Mouse (Mus musculus) lung, embryonic 14.5 days (tissue): Measurements from ENCODE around the gene Lancl3. TPM values are rescaled to one million over a fixed set of nuclear protein-coding genes. Genes with fewer than 3 reads are reported as not detected.

Source experiments
- ATAC-seq: fragments of 200-750 bp; cut with Nextera tagmentation; 2 replicates; pipeline ENCODE4 v1.8.0; 2017; ENCODE audit warnings: mild to moderate bottlenecking, moderate TSS enrichment, moderate library complexity; ENCODE audit not compliant: insufficient read depth
- DNase-seq: peaks from one replicate; pipeline ENCODE4 v3.0.0-alpha.2; 2015
- H3K27ac ChIP-seq: fragments of 300-500 bp; sonication (generic); 2 replicates; pipeline ENCODE4 v1.5.1; 2014; ENCODE audit warnings: low read depth, mild to moderate bottlenecking, moderate library complexity
- H3K27me3 ChIP-seq: fragments of 300-500 bp; sonication (generic); 2 replicates; pipeline ENCODE4 v1.6.1; 2014; ENCODE audit warnings: low read length, control low read depth; ENCODE audit not compliant: insufficient read depth
- H3K36me3 ChIP-seq: fragments of 300-500 bp; sonication (generic); 2 replicates; pipeline ENCODE4 v1.6.1; 2014; ENCODE audit warnings: control low read depth; ENCODE audit not compliant: insufficient read depth
- H3K4me1 ChIP-seq: fragments of 300-500 bp; sonication (generic); 2 replicates; pipeline ENCODE4 v1.6.1; 2014; ENCODE audit warnings: antibody characterized with exemption, control low read depth; ENCODE audit not compliant: insufficient read depth
- H3K4me2 ChIP-seq: fragments of 300-500 bp; sonication (generic); 2 replicates; pipeline ENCODE4 v1.6.1; 2014; ENCODE audit warnings: mild to moderate bottlenecking
- H3K4me3 ChIP-seq: fragments of 300-500 bp; sonication (generic); 2 replicates; pipeline ENCODE4 v1.5.1; 2014; ENCODE audit warnings: low read depth, low read length
- H3K9ac ChIP-seq: fragments of 300-500 bp; sonication (generic); 2 replicates; pipeline ENCODE4 v1.6.1; 2014
- H3K9me3 ChIP-seq: fragments of 300-500 bp; sonication (generic); 2 replicates; pipeline ENCODE4 v1.6.1; 2016; ENCODE audit warnings: low read depth, low read length, control low read depth
- CTCF ChIP-seq: IDR thresholded peaks from 2 replicates; pipeline ENCODE4 v1.5.1; 2016; ENCODE audit warnings: antibody characterized with exemption, low read depth
- WGBS: fragments of 180-500 bp; shearing (Covaris S2); extraction: QIAGEN DNeasy Blood & Tissue Kit; methylation state at CpG from one replicate; pipeline ENCODE4 v1.1.7; 2014; 5-methylcytosine and 5-hydroxymethylcytosine counted together
- polyA plus RNA-seq: library from polyadenylated mRNA; unstranded; fragments of >200 nt; fragmentation: Nextera tagmentation; extraction: Ambion mirVana; gene quantifications from 2 replicates; pipeline ENCODE4 v1.2.1, GENCODE M21; 2014

Lancl3 gene
- 1.1 and 1.4 TPM in 2 replicates for polyA plus RNA-seq

DNA sequence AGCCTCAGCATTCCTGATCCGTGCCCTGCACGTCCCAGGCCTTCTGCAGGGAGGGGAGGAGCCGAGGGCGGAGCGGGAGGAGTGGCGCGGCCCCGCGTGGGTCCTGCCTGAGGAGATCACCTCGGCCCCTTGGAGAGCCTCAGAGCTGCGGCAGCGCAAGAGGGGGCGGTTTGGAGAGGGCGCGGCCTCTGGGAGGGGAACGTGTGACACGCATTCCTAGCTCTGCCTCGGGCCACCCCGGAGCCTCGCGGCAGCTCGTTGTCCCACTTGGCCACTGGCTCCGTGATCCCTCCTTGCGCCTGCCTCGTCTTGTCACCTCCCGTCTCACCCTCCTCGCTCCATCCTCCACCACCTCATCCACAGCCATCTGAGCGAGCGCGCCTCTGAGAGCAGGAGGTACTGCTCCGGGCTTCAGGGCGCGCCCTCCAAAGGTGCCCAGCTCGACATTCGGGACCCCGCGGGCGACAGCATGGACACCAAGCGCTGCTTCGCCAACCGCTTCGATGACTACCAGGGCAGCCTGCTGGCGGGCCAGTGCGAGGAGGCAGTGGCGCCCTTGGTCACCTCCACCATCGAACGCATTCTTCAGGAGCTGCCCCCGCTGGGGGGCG is at the start of gene Lancl3:
Gene Lancl3 (plus strand): TSS at position 142 of the 611 bp plus-strand sequence.
- peak within 1 kb of the TSS; percentile 41 for H3K4me3 ChIP-seq
- peak; percentile 40 for DNase-seq
- WGBS = 9% methylated on average over 35 of the region's 49 CpGs
- no peaks in the 10 kb centered on the region for H3K4me1 ChIP-seq
- no peaks in the 10 kb centered on the region for H3K9me3 ChIP-seq
- peak within 1 kb of the TSS; percentile 20 for H3K9ac ChIP-seq
- TF ChIP-seq CTCF = no peak
- ATAC-seq = peak; percentile 88
- no peaks in the 10 kb centered on the region for H3K27me3 ChIP-seq
- peak within 1 kb of the TSS; percentile 66 for H3K4me2 ChIP-seq
- no peaks in the 10 kb centered on the region for H3K36me3 ChIP-seq
- H3K27ac ChIP-seq = no peak within 1 kb of the TSS

GRCm38 (mm10) chrX:9179011-9179410 is 20.7 kb upstream of the Lancl3 start:
- no peak for ATAC-seq
- WGBS = 57% methylated on average over 2 of the region's 2 CpGs
- Histone ChIP-seq H3K4me2 (no peak overlapping the region), H3K4me1 (no peaks in the 10 kb centered on the region), H3K4me3 (no peak overlapping the region), H3K9ac (no peak overlapping the region), H3K27ac (no peak overlapping the region), H3K9me3 (no peaks in the 10 kb centered on the region), H3K27me3 (no peaks in the 10 kb centered on the region), H3K36me3 (no peaks in the 10 kb centered on the region)
- DNase-seq = no peak
- no peak for TF ChIP-seq CTCF

DNA sequence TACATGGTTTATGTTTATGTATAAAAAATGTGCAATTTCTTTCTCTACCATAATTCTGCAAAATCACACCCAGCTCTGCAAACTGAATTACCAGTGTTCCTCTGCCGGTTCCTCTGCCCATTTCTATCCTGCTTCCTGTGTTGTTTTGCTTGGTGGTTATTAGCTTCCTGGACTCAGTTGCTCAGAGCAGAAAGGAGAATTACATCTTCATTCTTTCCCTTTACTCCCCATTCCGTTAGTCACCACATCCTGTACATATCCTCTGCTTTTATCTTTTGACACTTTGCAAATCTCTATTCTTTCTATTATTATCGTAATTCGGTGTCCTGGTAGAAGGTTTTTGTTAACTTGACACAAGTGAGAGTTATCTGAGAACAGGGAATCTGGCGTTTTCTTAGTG is 18.1 kb upstream of the Lancl3 start:
- no peaks in the 10 kb centered on the region for H3K27me3 ChIP-seq
- no peak for ATAC-seq
- no peaks in the 10 kb centered on the region for H3K4me1 ChIP-seq
- no peak for DNase-seq
- no peak overlapping the region for H3K4me3 ChIP-seq
- no peak overlapping the region for H3K27ac ChIP-seq
- TF ChIP-seq CTCF = no peak
- H3K9ac ChIP-seq = no peak overlapping the region
- no peak overlapping the region for H3K4me2 ChIP-seq
- H3K9me3 ChIP-seq = no peaks in the 10 kb centered on the region
- no peaks in the 10 kb centered on the region for H3K36me3 ChIP-seq
- 72% methylated on average over 5 of the region's 5 CpGs for WGBS

- Histone ChIP-seq H3K36me3 (no peaks in the 10 kb centered on the region), H3K4me1 (no peaks in the 10 kb centered on the region), H3K9ac (peak overlapping the region; percentile 20), H3K9me3 (no peaks in the 10 kb centered on the region), H3K4me2 (peak overlapping the region; percentile 66), H3K27me3 (no peaks in the 10 kb centered on the region), H3K4me3 (peak overlapping the region; percentile 41), H3K27ac (no peak overlapping the region)
- 8% methylated on average over 54 of the region's 72 CpGs for WGBS
- ATAC-seq = peak; percentile 73
- 0 out of 2 replicates have a peak, but pooled peaks have one; percentile 7 for TF ChIP-seq CTCF
- peak; percentile 53 for DNase-seq
Observed at GRCm38 (mm10) chrX:9200380-9200917, 747 bp downstream of the Lancl3 start.

DNA sequence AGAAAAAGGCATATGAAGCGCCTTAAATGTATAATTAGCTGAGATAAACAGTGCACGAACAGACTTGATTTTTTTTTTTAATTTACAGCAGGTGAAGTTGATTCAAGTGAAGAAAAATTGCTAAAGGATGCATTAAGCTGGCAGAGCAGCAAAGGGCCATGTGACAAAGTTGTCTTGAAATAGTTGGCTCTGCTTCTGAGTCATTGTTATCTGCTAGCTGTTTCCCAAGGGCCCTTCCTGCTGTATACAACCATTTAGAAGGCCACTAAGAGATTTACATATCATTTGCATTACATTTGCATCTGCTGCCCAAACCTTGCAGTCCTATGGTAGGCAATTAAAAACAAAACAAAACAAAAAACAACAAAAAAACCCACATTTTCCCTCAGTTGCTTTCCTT is 2.3 kb downstream of the Lancl3 start:
- H3K27me3 ChIP-seq = no peaks in the 10 kb centered on the region
- H3K27ac ChIP-seq = no peak overlapping the region
- no peaks in the 10 kb centered on the region for H3K36me3 ChIP-seq
- no peak overlapping the region for H3K4me3 ChIP-seq
- H3K9me3 ChIP-seq = no peaks in the 10 kb centered on the region
- H3K4me2 ChIP-seq = no peak overlapping the region
- H3K4me1 ChIP-seq = no peaks in the 10 kb centered on the region
- WGBS = 50% methylated on average over 2 of the region's 2 CpGs
- no peak overlapping the region for H3K9ac ChIP-seq
- DNase-seq = peak; percentile 5
- no peak for TF ChIP-seq CTCF
- ATAC-seq = no peak

GRCm38 (mm10) chrX:9202781-9203405 is 3.2 kb downstream of the Lancl3 start:
- H3K9me3 ChIP-seq = no peaks in the 10 kb centered on the region
- H3K4me1 ChIP-seq = no peaks in the 10 kb centered on the region
- WGBS = 48% methylated on average over 7 of the region's 7 CpGs
- no peaks in the 10 kb centered on the region for H3K27me3 ChIP-seq
- H3K27ac ChIP-seq = no peak overlapping the region
- H3K36me3 ChIP-seq = no peaks in the 10 kb centered on the region
- TF ChIP-seq CTCF = no peak
- DNase-seq (peak; percentile 15), ATAC-seq (no peak)
- H3K4me3 ChIP-seq = no peak overlapping the region
- H3K4me2 ChIP-seq = no peak overlapping the region
- no peak overlapping the region for H3K9ac ChIP-seq

- WGBS = 66% methylated on average over 2 of the region's 2 CpGs
- no peak for TF ChIP-seq CTCF
- no peak overlapping the region for H3K27ac ChIP-seq
- H3K9ac ChIP-seq = no peak overlapping the region
- no peak overlapping the region for H3K4me2 ChIP-seq
- no peak overlapping the region for H3K4me3 ChIP-seq
- no peaks in the 10 kb centered on the region for H3K36me3 ChIP-seq
- no peaks in the 10 kb centered on the region for H3K4me1 ChIP-seq
- H3K27me3 ChIP-seq = no peaks in the 10 kb centered on the region
- DNase-seq = no peak
- H3K9me3 ChIP-seq = no peaks in the 10 kb centered on the region
- ATAC-seq = no peak
Observed at GRCm38 (mm10) chrX:9205121-9205520, 5.4 kb downstream of the Lancl3 start.
